Mouse (Mus musculus) CD4-positive, CD25-positive, alpha-beta regulatory T cell, adult 4 months (primary cell): ENCODE data around the gene Myh6. TPM values are rescaled to one million over a fixed set of nuclear protein-coding genes. Genes with fewer than 3 reads are reported as not detected.
"Not testable (repeated sequence)": the region's sequence is repeated elsewhere in the genome, so short reads cannot be mapped to it uniquely, and the experiment has no call there.

Experiments used
- ATAC-seq: one replicate; pipeline ENCODE4 v1.8.0; 2017
- polyA plus RNA-seq, 2 experiments: library from polyadenylated mRNA; unstranded; fragments of 100-300 nt; shearing (Covaris generic); gene quantifications; one replicate each; pipeline ENCODE4 v1.2.1; 2017

Gene Myh6
- polyA plus RNA-seq, 2 experiments from 2014 or later: not detected

DNA sequence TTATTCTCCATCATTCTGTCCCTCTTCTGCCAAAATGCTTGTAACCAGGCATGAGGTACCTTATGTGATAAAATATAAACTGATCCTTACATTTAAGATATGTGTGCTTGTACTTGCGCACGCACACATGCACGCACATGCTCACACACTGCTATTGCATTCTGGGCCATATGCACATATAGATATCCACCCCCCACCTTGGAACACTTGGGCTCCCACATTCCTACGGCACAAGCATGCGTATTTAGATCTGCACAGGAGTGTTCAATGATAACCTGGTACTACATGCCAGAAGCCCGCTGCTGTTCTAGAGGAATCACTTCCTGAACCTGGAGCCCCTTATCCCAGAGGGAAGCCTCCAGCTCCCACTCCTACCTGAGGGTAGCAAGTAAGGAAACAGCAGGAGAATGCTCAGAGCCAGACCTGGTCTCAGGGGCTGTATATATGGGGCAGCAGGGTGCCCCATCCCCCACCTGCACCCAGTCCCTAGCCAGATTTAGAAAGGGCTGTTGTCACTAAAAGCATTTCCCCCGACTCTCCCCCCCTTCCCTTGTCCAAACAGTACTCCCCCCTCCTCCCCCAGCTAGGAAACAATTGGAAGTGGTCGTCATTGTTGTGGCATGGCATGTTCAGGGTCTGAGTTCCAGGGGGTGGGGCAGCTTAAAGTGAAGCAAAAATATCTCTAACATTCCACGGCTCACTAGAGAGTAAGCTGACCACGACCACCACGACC lies 27.6 kb upstream of the Myh6 start, which contains the start of gene Myh7:
Myh7 (minus strand) TSS at position 491 of the 733 bp plus-strand sequence.
- ATAC-seq: no peak

DNA sequence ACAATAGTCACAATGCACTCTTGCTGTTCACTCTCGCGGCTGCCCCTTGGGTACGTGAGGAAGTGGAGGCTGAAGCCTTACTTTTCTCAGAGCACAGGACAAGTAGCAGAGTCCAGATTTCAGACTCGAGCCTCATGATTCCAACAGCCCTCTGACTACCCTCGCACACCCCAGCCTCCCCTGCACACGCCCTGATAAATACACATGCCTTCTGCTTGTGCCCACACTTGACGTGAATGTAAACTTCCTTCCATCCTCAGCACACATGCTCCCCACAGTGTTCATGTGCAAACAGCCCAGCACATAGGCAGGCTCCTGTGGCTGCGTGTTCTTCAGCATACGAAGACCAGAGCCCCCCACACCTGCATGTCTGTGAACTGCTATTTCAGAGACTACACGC lies 26.9 kb upstream of the Myh6 start:
- ATAC-seq: no peak

DNA sequence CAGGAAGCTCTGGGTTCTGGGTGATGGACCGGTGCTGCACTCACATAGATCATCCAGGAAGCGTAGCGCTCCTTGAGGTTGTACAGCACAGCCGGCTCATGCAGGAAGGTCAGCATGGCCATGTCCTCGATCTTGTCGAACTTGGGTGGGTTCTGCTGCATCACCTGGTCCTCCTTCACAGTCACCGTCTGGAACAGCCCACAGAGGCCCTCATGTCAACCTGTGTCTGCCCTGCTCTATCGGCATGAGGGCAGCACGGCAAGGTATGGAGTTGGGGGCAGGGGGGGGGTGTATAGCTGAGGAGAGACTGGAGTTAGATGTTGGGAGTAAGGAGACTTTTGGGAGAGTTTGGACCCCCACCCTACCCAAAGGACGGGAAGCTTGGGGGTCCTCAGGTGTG lies 25.5 kb upstream of the Myh6 start:
- ATAC-seq: no peak

DNA sequence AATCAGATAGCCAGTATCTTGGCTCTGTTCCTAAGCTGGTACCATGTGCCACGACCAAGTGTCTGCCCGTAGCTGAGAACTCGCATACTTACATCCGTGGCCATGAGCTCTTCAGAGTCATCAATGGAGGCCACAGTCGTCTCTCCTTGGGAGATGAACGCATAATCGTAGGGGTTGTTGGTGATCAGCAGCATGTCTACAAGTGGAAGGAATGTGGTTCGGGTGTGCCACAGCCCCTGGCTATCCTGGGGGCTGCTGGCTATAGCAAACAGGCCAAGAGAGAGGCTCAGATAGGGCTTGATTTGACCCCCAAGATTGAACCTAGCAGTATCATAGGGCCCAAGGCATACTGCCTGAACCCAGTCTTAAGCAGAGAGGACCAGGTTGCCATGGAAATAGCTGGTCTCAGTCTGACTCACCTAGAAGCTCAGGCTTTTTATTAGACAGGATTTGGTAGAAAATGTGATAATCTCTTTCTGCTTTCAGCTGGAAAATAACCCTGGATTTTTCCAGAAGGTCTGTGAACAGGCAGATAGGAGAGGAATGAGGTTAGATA lies 23.2 kb upstream of the Myh6 start:
- ATAC-seq: no peak

DNA sequence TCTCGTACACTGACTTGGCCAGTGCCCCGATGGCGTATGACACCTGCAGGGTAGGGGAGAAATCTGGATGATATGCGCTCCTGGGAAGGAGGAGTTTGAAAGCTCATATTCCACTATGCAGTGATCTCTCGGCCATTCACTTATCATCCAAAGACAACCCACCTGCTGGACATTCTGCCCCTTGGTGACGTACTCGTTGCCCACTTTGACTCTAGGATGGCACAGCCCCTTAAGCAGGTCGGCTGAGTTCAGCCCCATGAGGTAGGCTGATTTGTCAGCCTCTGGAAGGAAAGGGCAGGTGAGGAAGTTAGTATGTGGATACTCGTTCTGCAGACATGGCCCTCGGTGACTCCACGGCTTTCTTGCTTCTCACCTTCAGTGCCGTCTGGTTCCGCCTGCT lies 22.2 kb upstream of the Myh6 start:
- ATAC-seq: no peak

DNA sequence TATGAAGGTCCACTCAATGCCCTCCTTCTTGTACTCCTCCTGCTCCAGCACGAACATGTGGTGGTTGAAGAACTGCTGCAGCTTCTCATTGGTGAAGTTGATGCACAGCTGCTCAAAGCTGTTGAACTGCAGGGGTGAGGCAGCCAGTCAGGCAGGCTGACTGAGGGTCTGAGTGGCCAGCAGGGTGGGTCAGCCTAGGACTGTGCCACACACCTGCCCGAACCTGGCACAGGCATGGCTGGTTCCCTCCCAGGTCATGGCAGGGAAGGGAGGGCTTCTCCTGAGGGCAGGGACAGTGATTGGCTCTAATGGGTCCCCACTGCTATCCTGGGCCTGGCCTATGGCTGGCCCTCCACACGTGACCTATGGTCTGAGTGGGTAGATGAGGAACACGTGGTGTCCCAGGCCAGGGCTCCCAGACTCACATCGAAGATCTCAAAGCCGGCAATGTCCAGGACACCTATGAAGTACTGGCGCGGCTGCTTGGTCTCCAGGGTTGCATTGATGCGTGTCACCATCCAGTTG lies 21.7 kb upstream of the Myh6 start:
- ATAC-seq: not testable (repeated sequence)

DNA sequence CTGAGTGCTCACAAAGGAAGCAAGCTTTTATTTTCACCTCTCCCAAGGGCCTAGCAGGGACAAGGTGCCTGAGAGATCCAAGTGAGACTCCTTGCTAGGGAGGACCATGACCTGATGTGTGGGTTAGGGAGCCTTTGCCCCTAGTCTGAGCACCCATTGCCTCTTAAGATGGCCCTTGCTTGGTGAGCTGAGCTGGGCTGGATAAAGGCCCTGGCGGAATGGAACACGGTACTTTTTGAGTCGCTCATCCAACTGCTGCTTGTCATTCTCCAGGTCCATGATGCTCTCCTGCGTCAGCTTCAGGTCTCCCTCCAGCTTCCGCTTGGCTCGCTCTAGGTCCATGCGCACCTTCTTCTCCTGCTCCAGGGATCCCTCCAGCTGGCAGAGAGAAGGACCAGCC lies 15.2 kb upstream of the Myh6 start:
- no peak for ATAC-seq

DNA sequence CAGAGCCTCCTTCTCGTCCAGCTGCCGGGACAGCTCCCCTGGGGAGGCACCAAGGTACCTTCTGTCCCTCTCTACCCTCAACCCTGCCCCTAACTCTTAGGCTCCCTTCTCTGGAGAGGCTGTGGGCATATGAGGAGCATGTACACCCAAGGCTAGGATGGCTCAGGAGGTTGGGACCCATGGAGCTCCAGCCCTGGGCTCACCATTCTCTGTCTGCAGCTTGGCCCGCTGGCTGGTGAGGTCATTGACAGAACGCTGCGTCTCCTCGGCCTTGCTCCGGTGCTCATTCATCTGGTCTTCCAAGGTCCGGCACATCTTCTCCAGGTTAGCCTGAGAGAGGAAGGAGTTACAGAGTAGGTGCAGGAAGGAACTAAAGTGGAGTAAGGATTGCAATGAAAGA lies 11.9 kb upstream of the Myh6 start:
- no peak for ATAC-seq

DNA sequence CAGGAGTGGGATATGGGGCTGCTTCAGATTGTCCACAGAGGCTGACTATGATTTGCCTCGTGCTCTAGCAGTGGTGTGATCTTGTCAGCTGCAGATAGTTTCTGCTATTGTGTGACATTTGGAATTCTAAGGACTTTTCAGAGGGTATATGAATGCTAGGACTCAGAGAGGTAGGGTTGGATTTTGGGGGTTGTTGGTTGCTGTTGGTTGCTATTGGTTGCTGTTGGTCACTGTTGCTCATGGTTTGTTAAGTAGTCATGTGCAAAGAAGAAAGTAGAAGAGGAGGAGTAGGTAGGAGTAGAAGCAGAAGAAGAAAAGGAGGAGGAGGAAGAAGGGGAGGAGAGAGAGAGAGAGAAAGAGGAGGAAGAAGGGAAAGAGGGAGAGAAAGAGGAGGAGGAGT lies 9.9 kb upstream of the Myh6 start, which contains the start of gene Gm17428:
Gm17428 (plus strand) TSS at position 301 of the 400 bp plus-strand sequence.
- ATAC-seq: no peak

DNA sequence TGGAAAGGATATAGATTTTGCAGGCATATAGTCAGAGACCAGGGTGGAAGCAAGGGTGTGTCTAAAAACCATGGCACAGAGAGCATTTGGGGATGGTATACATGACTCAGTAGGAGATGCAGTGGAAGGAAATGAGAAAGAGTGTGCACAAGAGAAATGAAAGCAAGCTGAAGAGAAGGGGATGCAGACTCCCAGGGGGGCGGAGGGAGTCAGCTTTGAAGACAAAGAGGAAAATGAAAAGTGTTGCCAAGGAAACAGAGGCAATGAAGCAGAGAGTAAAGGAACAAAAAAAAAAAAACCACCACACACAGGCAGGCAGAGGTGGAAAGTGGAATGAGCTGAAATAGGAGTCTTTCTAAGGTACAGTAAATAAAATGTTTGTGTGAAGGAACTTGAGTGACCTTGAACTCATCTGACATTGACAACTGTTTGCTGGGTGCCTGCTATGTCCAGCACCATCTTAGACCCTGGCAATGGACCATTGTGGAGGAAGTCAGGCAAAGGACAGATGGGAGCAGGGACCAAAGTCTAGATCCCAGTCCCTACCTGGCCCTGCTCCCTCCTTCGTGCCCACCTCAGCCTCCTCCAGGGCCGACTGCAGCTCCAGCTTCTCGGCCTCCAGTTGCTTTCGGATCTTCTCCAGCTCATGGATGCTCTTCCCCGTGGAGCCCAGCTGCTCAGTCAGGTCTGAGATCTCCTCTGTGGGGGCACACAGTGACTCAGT lies 7.5 kb upstream of the Myh6 start:
- ATAC-seq: no peak

DNA sequence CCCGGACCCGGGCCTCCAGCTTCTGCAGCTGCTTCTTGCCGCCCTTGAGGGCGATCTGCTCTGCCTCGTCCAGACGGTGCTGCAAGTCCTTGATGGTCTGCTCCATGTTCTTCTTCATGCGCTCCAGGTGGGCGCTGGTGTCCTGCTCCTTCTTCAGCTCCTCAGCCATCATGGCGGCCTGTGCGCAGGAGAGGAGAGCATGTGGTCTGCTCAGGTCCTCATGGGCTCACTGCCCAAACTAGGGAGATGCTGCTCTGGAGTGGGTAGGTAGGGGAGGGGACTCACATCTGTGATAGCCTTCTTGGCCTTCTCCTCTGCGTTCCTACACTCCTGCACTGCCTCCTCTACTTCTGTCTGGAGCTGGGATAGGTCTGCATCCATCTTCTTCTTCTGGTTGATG lies 6.1 kb upstream of the Myh6 start:
- ATAC-seq: not testable (repeated sequence)

DNA sequence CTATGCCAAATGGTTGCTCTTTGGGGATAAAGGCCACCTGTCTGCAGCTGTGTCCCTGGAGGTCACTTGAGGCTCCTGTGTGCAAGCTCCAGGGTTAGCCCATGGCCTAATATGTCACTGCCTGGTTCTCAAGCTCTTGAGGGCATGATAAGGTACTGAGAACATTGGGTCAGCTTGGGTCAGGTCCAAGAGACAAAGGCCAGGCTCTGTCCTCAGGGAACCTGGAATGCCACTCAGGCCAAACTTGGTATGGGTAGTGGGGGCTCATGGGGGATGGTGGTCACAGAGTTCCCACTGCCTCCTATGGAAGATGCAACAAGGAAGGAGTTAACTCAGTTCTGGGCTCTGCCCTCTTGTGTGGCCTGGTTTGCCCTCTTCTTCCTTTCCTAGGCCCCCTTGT lies 1.6 kb upstream of the Myh6 start:
- no peak for ATAC-seq

DNA sequence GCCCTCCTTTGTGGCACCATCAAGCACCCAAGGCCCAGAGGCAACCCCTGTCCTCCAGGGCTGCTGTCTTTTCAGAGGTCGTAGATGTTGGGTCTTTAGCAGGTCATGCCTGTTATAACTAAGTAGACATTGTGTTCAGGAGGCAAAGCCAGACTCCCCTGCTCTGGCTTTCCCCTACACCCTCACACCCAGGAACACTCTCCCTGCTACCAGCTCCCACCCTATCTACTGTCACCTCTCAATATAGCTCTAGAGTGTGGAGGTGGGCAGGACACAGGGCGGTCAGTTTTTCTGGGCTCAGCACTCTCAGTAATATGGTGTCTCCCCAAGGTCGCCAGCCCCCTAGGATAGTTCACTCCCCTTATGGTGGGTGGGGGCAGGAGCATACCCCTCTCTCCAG lies 1.1 kb upstream of the Myh6 start:
- no peak for ATAC-seq

DNA sequence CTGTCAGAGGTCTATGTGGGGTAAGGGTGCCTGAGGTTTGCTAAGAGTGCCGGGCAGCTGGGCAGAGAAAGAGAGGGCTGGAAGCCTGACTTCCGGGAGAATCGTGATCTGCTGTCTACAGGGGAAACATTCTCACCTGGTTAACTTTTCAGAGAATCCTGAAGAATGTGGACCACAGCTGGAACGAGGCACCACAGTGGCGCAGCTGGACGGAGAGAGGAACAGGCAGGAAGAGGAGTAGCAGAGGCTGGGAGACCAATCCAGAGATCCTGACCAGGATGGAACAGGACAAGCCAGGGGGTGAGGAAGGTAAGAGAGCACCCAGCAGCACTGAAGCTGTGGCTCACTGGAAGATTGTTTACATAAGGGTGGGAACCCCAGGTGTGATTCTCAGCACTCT lies 1.1 kb downstream of the Myh6 start:
- ATAC-seq: no peak

DNA sequence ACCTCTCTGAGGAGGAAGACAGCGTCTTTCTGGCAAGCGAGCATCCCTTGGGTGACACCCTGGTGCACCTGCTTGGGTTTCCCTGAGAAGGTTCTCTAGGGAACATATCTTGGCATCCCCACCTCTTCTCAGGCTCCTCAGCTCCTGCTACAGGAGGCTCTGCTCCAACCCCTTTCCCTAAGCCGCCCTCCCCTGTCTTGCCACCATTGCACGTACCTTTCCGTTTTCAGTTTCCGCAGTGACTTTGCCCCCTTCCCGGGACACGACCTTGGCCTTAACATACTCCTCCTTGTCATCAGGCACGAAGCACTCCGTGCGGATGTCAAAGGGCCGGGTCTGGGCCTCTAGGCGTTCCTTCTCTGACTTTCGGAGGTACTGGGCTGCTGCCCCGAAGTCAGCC lies 1.7 kb downstream of the Myh6 start:
- ATAC-seq: no peak

DNA sequence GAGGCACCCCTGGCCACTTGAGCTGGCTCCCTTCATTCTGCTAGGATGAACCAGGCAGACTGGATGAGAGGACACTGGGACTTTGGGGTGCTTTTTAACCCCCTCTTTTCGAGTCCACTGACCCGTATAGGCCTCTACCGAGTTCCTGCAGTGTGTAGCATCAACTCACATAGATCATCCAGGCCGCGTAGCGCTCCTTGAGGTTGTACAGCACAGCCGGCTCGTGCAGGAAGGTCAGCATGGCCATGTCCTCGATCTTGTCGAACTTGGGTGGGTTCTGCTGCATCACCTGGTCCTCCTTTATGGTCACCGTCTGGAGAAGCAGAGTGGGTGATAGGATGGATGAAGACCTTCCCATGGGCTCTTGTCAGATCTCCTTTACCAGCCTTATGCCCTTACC lies 3.0 kb downstream of the Myh6 start:
- no peak for ATAC-seq

DNA sequence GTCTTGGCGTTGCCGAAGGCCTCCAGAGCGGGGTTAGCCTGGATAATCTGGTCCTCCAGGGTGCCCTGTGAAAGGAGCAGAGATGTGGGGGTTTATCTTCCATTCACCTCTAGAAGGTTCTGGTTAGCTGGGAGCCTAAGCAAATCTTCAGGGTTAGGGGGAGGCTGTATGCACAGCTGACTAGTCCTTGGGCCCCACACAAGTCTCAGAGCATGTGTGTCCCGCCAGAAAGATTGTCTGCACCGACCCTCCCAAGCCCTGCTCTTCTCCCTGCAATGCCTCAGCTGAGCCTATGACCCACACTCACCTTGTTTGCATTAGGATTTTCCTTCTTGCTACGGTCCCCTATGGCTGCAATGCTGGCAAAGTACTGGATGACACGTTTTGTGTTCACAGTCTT lies 4.0 kb downstream of the Myh6 start:
- ATAC-seq: no peak

DNA sequence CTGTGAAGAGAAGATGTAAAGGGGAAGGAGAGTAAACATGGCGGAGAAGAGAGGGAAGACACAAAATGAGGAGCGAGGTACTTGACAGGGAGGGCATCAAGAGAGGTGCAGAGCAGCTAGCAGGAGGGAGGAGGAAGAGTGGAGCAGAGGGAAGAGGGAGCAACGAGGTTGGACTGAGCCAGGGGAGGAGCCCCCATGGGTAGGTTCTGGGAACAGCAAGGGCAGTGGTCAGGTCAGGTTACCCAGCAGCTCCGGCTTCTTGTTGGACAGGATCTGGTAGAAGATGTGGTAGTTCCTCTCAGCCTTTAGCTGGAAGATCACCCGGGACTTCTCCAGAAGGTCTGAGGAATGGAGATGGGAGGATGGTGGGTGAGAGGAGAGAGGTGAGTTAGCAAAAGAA lies 5.2 kb downstream of the Myh6 start:
- no peak for ATAC-seq

DNA sequence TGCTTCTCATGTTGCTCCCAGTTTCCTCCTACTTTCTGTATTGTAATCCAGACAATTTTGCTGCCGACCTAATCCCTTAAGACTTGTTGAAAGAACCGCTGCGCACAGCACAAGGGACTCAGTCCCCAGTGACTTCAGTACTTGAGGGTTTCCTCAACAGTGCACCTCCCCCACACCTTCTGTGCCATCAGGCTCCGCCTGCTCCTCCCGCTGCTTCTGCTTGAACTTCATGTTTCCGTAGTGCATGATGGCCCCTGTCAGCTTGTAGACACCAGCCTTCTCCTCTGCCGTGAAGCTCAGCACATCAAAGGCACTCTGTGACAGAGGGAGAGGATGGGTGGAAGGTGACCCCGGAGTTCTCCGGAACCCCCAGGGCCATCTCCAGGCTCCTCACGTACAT lies 6.0 kb downstream of the Myh6 start:
- ATAC-seq: no peak

DNA sequence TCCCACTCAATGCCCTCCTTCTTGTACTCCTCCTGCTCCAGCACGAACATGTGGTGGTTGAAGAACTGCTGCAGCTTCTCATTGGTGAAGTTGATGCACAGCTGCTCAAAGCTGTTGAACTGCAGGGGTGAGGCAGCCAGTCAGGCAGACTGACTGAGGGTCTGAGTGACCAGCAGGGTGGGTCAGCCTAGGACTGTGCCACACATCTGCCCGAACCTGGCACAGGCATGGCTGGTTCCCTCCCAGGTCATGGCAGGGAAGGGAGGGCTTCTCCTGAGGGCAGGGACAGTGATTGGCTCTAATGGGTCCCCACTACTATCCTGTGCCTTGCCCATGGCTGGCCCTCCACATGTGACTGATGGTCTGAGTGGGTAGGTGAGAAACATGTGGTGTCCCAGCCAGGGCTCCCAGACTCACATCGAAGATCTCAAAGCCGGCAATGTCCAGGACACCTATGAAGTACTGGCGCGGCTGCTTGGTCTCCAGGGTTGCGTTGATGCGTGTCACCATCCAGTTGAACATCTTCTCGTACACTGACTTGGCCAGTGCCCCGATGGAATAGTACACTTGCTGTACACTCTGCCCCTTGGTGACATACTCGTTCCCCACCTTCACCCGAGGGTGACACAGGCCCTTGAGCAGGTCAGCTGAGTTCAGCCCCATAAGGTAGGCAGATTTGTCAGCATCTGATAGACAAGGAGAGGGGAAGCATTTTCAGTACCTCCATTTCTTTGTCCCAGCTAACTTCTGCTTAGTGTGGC lies 6.7 kb downstream of the Myh6 start:
- not testable (repeated sequence) for ATAC-seq

DNA sequence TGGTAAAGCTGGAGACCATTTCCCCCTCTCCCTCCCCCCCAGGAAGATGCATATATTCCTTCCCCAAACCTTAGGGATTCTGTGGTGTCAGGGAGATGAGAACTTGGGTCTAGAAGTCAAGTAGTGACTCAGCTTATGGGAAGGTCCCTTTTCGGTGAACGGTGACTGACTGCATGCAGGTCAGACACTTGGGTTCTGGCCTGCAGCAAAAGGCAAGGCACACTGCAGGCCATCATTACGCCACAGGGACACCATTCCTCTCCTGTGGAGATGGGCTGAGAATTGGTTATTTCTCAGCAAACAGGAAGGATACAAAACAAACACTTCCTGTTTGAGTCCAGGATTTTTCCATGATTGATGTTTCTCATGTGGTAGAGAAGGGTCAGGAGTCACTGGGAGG lies 7.5 kb downstream of the Myh6 start:
- ATAC-seq: no peak

DNA sequence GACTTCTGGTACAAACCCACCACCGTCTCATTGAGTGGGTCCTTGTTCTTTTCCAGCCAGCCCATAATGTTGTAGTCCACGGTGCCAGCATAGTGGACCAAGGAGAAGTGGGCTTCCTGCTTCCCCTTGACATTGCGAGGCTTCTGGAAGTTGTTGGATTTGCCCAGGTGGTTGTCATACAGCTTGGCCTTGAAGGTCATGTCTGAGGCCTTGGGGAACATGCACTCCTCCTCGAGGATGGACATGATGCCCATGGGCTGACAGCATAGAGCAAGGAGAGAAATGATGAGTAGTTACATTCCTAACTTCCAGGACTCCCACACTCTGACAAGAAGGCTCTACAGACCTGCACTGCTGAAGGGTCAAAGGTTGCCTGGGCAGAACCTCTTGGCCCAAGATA lies 8.2 kb downstream of the Myh6 start:
- ATAC-seq: no peak

DNA sequence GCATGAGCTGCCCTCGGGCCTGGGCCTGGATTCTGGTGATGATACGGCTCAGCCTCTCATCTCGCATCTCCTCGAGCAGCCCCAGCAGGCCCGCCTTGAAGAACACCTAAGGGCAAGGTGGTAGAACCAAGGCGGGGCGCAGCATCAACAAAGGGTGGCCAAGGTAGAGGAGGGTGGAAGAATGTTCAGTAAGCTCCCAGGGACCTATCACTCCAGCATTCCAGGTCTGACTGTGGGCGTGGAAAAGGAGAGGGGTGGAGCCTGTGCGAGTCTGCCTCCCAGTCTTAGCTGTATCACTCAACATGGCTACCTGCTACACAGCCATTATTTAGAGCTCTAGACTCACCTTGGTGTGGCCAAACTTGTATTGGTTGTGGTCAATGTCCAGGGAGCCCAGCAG lies 10.2 kb downstream of the Myh6 start:
- ATAC-seq: no peak
